Mouse (Mus musculus) thymus, postnatal 4 days (tissue): ENCODE data around the gene Napsa.

Experiments
- DNase-seq: peaks from one replicate; pipeline ENCODE4 v3.0.0; 2021

Napsa gene

DNA sequence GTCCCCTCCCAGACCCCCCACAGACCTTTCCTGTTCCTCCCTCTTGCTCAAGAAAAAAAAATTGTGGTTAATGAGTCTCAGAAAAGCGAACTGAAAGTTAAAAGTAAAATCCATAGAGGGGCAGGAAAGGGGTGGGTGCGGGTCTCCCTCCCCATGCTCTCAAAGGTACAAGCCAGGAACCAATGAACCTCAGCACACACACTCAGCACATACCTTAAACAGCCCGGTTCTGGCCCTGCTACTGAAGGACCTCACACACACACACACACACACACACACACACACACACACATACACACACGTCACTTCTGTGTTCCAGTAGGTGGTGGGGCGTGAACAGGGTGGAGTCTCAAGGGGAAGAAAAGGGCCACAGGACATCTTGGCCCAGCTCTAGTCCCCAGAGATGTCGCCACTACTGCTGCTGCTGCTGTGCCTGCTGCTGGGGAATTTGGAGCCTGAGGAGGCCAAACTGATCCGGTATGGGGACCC, at the start of gene Napsa:
Gene Napsa (plus strand): TSS at position 168 of the 489 bp plus-strand sequence.
- DNase-seq = no peak

- DNase-seq = no peak
Measured at GRCm38 (mm10) chr7:44523056-44523455, 49.1 kb upstream of the Napsa start.

- no peak for DNase-seq
Measured at GRCm38 (mm10) chr7:44524502-44524901, 47.7 kb upstream of the Napsa start, which contains the start of gene Mybpc2. Mybpc2 (minus strand) TSS chr7:44524656.

DNA sequence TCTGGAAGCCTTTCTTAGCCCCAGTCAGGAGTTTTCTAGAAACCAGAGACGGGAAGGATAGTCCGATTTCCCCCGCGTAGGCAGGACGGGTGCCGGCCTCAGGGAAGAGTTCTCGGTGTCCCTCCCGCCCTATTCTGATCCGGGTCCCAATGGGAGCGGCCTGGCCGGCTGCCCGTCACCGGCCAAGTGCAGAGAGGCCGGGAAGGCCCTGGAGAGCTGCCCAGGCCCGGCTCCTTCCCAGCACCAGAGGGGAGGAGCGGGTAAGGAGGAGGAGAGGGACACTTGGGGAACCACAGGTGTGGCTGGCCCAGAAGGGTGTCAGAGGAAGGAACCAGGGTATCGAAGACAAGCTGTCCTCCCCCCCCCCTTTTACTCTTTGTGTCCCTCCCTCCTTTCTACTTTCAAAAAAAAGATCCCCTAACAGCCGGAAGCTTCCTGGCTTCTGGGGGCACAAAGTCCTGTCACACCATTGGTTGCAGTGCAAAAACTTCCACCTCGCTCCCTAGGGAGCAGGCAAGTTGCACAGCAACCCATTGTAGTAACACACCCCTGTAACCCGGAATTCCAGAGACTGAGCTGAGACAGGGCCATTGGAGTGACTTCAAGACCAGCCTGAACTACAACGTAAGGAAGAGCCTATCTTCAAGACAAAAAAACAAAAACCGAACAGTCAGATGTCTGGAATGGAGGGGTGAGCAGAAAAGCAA, 46.9 kb upstream of the Napsa start:
- DNase-seq = no peak

- no peak for DNase-seq
Measured at GRCm38 (mm10) chr7:44526414-44527154, 45.6 kb upstream of the Napsa start.

- DNase-seq = peak; percentile 95
Measured at GRCm38 (mm10) chr7:44527483-44528398, 44.4 kb upstream of the Napsa start.

GRCm38 (mm10) chr7:44529518-44529917, 42.7 kb upstream of the Napsa start:
- DNase-seq = no peak

DNA sequence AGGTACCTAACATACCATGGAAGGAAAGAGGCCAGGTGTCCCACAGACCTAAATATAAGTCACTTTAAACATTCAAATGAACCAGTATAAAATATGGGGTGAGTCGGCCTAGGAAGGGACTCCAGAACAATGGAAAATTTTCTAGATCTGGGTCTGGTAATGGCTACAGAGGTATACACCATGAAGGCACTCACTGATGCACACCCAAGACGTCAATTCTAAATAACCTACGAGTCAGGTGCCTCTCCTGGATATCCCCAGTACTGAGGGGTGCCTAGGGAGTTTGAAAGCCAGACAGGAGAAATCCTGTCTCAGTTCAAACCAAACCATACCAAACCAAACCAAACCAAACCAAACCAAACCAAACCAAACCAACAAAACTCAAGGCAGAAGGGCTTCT, 41.7 kb upstream of the Napsa start:
- DNase-seq = no peak

- peak; percentile 67 for DNase-seq
Measured at GRCm38 (mm10) chr7:44531207-44531606, 41.0 kb upstream of the Napsa start.

DNA sequence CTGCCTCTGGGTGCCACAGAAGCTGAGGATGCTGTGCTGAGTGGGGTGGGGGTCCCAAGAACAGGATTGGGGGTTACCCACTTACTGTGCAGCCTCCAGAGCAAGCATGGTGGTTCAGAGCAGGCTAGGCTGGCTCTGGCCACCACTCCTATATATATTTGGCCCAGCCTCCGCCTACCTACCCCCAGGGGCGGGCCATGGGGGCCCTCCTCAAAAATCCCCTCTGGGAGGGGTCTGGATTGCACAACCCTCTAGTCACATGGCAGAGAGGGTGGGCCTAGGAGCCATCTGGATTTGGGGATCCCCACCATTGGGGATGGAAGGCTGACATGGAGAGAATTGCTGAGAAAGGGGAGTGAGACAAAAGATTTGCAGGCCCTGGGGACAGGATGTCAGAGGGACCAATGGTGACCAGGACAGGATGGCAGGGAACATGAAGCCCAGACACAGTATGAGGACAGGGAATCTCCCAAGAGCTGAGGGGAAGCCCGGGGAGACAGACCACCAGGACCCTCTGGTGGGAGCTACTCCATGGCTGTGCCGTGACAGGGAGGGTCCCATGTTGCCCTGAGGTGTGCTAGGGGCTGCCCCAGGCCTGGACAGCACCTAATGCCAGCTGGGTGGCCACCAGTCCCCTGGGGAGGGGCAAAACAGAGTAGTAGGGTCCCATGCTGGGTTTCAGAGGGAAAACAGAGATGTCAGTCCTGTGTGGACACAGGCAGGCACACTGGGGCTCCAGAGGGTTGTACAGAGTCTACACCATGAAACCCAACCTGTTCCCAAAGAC, 40.0 kb upstream of the Napsa start, which contains the start of gene Spib:
Gene Spib (minus strand): TSS at position 126 of the 787 bp plus-strand sequence.
- DNase-seq = no peak

GRCm38 (mm10) chr7:44532918-44533745, 39.0 kb upstream of the Napsa start:
- no peak for DNase-seq

DNA sequence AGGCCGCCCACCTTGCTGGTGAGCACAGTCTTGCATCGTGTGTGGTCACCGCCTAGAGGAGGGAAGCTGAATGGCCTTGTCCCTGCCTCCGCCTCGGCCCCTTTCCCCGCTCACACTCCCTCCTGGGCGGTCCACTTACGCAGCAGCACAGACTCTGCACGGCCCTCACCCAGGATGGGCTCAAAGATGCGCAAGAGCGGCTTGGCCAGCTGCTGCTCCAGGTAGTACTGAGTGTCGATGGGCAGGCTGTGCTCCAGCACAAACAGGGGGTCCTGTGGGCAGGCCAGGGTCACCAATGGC, 38.5 kb upstream of the Napsa start:
- DNase-seq = no peak

- no peak for DNase-seq
Measured at GRCm38 (mm10) chr7:44534242-44534641, 37.9 kb upstream of the Napsa start.

GRCm38 (mm10) chr7:44534656-44535441, 37.3 kb upstream of the Napsa start:
- DNase-seq = no peak

- no peak for DNase-seq
Measured at GRCm38 (mm10) chr7:44535657-44536589, 36.3 kb upstream of the Napsa start.

GRCm38 (mm10) chr7:44536590-44536968, 35.6 kb upstream of the Napsa start:
- DNase-seq = no peak

- no peak for DNase-seq
Measured at GRCm38 (mm10) chr7:44537009-44537408, 35.2 kb upstream of the Napsa start.

GRCm38 (mm10) chr7:44537496-44537895, 34.7 kb upstream of the Napsa start:
- no peak for DNase-seq
